Mouse (Mus musculus) heart, embryonic 10.5 days (tissue): ENCODE data around the gene Cnot1. TPM values are rescaled to one million over a fixed set of nuclear protein-coding genes. Genes with fewer than 3 reads are reported as not detected.
"Not testable (repeated sequence)": the region's sequence is repeated elsewhere in the genome, so short reads cannot be mapped to it uniquely, and the experiment has no call there.

Source experiments
- DNase-seq: peaks from one replicate; pipeline ENCODE4 v3.0.0-alpha.2; 2017; ENCODE audit warnings: low spot score
- H3K27ac ChIP-seq: fragments of 300-500 bp; sonication (generic); 2 replicates; pipeline ENCODE4 v1.5.1; 2016; ENCODE audit warnings: mild to moderate bottlenecking
- H3K27me3 ChIP-seq: fragments of 300-500 bp; sonication (generic); 2 replicates; pipeline ENCODE4 v1.6.1; 2016; ENCODE audit warnings: mild to moderate bottlenecking; ENCODE audit not compliant: poor library complexity, insufficient read depth, severe bottlenecking
- H3K36me3 ChIP-seq: fragments of 300-500 bp; sonication (generic); 2 replicates; pipeline ENCODE4 v1.6.1; 2016; ENCODE audit warnings: mild to moderate bottlenecking, moderate library complexity
- H3K4me1 ChIP-seq: fragments of 300-500 bp; sonication (generic); 2 replicates; pipeline ENCODE4 v1.6.1; 2016; ENCODE audit warnings: mild to moderate bottlenecking
- H3K4me3 ChIP-seq: fragments of 300-500 bp; sonication (generic); 2 replicates; pipeline ENCODE4 v1.5.1; 2016; ENCODE audit warnings: mild to moderate bottlenecking, moderate library complexity
- H3K9me3 ChIP-seq: fragments of 300-500 bp; sonication (generic); 2 replicates; pipeline ENCODE4 v1.6.1; 2016; ENCODE audit warnings: mild to moderate bottlenecking, moderate library complexity
- WGBS: fragments of 180-500 bp; shearing (Covaris S2); methylation state at CpG from one replicate; pipeline ENCODE4 v1.1.7; 2016; 5-methylcytosine and 5-hydroxymethylcytosine counted together
- polyA plus RNA-seq: library from polyadenylated mRNA; unstranded; fragments of >200 nt; fragmentation: Nextera tagmentation; extraction: Ambion mirVana; gene quantifications from 2 replicates; pipeline ENCODE4 v1.2.1, GENCODE M21; 2016

Cnot1 gene
- polyA plus RNA-seq, 1 experiment from 2014 or later, result 81.1 TPM

- WGBS, result under 1% methylated on average over 16 of the region's 16 CpGs
- peak; percentile 95 for DNase-seq
- 0 out of 2 replicates have a peak, but pooled peaks cover 11% of the 10 kb centered on the region for H3K36me3 ChIP-seq
- peak overlapping the region; percentile 87 for H3K27ac ChIP-seq
- H3K27me3 ChIP-seq, result no peaks in the 10 kb centered on the region
- H3K4me3 ChIP-seq, result peak overlapping the region; percentile 62
- no peaks in the 10 kb centered on the region for H3K9me3 ChIP-seq
- H3K4me1 ChIP-seq, result peaks cover 25% of the 10 kb centered on the region
Measured at GRCm38 (mm10) chr8:95833435-95833984, 26.2 kb upstream of the Cnot1 start.

GRCm38 (mm10) chr8:95832603-95833434 is 25.6 kb upstream of the Cnot1 start:
- H3K27ac ChIP-seq, result peak overlapping the region; percentile 87
- H3K36me3 ChIP-seq, result 0 out of 2 replicates have a peak, but pooled peaks cover 11% of the 10 kb centered on the region
- peaks cover 30% of the 10 kb centered on the region for H3K4me1 ChIP-seq
- no peaks in the 10 kb centered on the region for H3K9me3 ChIP-seq
- no peaks in the 10 kb centered on the region for H3K27me3 ChIP-seq
- peak overlapping the region; percentile 62 for H3K4me3 ChIP-seq
- 11% methylated on average over 16 of the region's 16 CpGs for WGBS
- DNase-seq, result peak; percentile 94

GRCm38 (mm10) chr8:95830144-95830543 is 22.9 kb upstream of the Cnot1 start:
- WGBS, result 77% methylated on average over 3 of the region's 3 CpGs
- Histone ChIP-seq H3K27ac (no peak overlapping the region), H3K4me3 (no peak overlapping the region), H3K4me1 (peaks cover 36% of the 10 kb centered on the region), H3K27me3 (no peaks in the 10 kb centered on the region), H3K36me3 (no peaks in the 10 kb centered on the region), H3K9me3 (no peaks in the 10 kb centered on the region)
- DNase-seq, result no peak

- not testable (repeated sequence) for DNase-seq, H3K36me3 ChIP-seq, H3K27me3 ChIP-seq, H3K27ac ChIP-seq, H3K4me3 ChIP-seq, H3K9me3 ChIP-seq
- WGBS, result 39% methylated on average over 25 of the region's 25 CpGs
- peaks cover 17% of the 10 kb centered on the region for H3K4me1 ChIP-seq
Measured at GRCm38 (mm10) chr8:95825162-95825561, 17.9 kb upstream of the Cnot1 start, which contains the start of gene Sap18b. Gene Sap18b, plus strand, starts transcription at chr8:95825346.

- DNase-seq, result no peak
- 33% methylated on average over 3 of the region's 3 CpGs for WGBS
- H3K36me3 ChIP-seq, result no peaks in the 10 kb centered on the region
- H3K27me3 ChIP-seq, result no peaks in the 10 kb centered on the region
- H3K4me3 ChIP-seq, result no peak overlapping the region
- H3K4me1 ChIP-seq, result peaks cover 22% of the 10 kb centered on the region
- H3K27ac ChIP-seq, result 0 out of 2 replicates have a peak overlapping the region, but pooled peaks have one; percentile 42
- H3K9me3 ChIP-seq, result no peaks in the 10 kb centered on the region
Measured at GRCm38 (mm10) chr8:95822699-95823098, 15.4 kb upstream of the Cnot1 start.

GRCm38 (mm10) chr8:95822096-95822495 is 14.8 kb upstream of the Cnot1 start:
- 87% methylated on average over 5 of the region's 5 CpGs for WGBS

GRCm38 (mm10) chr8:95821266-95821665 is 14.0 kb upstream of the Cnot1 start:
- peaks cover 32% of the 10 kb centered on the region for H3K4me1 ChIP-seq
- H3K27ac ChIP-seq, result no peak overlapping the region
- no peak for DNase-seq
- H3K36me3 ChIP-seq, result no peaks in the 10 kb centered on the region
- H3K27me3 ChIP-seq, result no peaks in the 10 kb centered on the region
- WGBS, result 80% methylated on average over 6 of the region's 6 CpGs
- no peak overlapping the region for H3K4me3 ChIP-seq
- no peaks in the 10 kb centered on the region for H3K9me3 ChIP-seq

More at GRCm38 (mm10) chr8:95822096-95822495, 14.8 kb upstream of the Cnot1 start:
- Histone ChIP-seq H3K36me3 (no peaks in the 10 kb centered on the region), H3K4me3 (no peak overlapping the region), H3K27ac (peak overlapping the region; percentile 42; the same call in 1 of the 2 replicates), H3K4me1 (peaks cover 24% of the 10 kb centered on the region), H3K9me3 (no peaks in the 10 kb centered on the region), H3K27me3 (no peaks in the 10 kb centered on the region)
- DNase-seq, result no peak

- 10% methylated on average over 1 of the region's 1 CpGs for WGBS
- Histone ChIP-seq H3K27ac (peak overlapping the region; percentile 81), H3K36me3 (no peaks in the 10 kb centered on the region), H3K4me1 (peaks cover 30% of the 10 kb centered on the region), H3K27me3 (no peaks in the 10 kb centered on the region), H3K4me3 (no peak overlapping the region), H3K9me3 (no peaks in the 10 kb centered on the region)
- DNase-seq, result no peak
Measured at GRCm38 (mm10) chr8:95818211-95818610, 10.9 kb upstream of the Cnot1 start.

- 66% methylated on average over 3 of the region's 3 CpGs for WGBS
- no peak for DNase-seq
Measured at GRCm38 (mm10) chr8:95817597-95817996, 10.3 kb upstream of the Cnot1 start.

GRCm38 (mm10) chr8:95816044-95816708 is 8.9 kb upstream of the Cnot1 start:
- H3K9me3 ChIP-seq, result no peaks in the 10 kb centered on the region
- peak overlapping the region; percentile 67; the same call in 1 of the 2 replicates for H3K27ac ChIP-seq
- WGBS, result 41% methylated on average over 6 of the region's 6 CpGs
- peaks cover 41% of the 10 kb centered on the region for H3K4me1 ChIP-seq
- H3K27me3 ChIP-seq, result no peaks in the 10 kb centered on the region
- no peaks in the 10 kb centered on the region for H3K36me3 ChIP-seq
- H3K4me3 ChIP-seq, result no peak overlapping the region
- DNase-seq, result no peak

More at GRCm38 (mm10) chr8:95817597-95817996, 10.3 kb upstream of the Cnot1 start:
- Histone ChIP-seq H3K36me3 (no peaks in the 10 kb centered on the region), H3K27me3 (no peaks in the 10 kb centered on the region), H3K9me3 (no peaks in the 10 kb centered on the region), H3K4me1 (peaks cover 30% of the 10 kb centered on the region), H3K4me3 (peak overlapping the region; percentile 8; the same call in 1 of the 2 replicates), H3K27ac (peak overlapping the region; percentile 81)

GRCm38 (mm10) chr8:95810184-95810591 is 2.9 kb upstream of the Cnot1 start:
- Histone ChIP-seq H3K9me3 (no peaks in the 10 kb centered on the region), H3K27ac (peak overlapping the region; percentile 77), H3K36me3 (no peaks in the 10 kb centered on the region), H3K27me3 (no peaks in the 10 kb centered on the region), H3K4me1 (peaks cover 36% of the 10 kb centered on the region), H3K4me3 (no peak overlapping the region)
- no peak for DNase-seq
- 13% methylated on average over 3 of the region's 3 CpGs for WGBS

- 85% methylated on average over 5 of the region's 5 CpGs for WGBS
- no peak overlapping the region for H3K27ac ChIP-seq
- no peak overlapping the region for H3K4me3 ChIP-seq
- H3K36me3 ChIP-seq, result 0 out of 2 replicates have a peak, but pooled peaks cover 5% of the 10 kb centered on the region
- DNase-seq, result no peak
- peaks cover 42% of the 10 kb centered on the region for H3K4me1 ChIP-seq
- H3K9me3 ChIP-seq, result no peaks in the 10 kb centered on the region
- H3K27me3 ChIP-seq, result no peaks in the 10 kb centered on the region
Measured at GRCm38 (mm10) chr8:95809116-95809515, 1.9 kb upstream of the Cnot1 start.
